Mouse (Mus musculus) spleen, adult 2 months (tissue): ENCODE measurements around the gene Tmprss5.

Source experiments
- CTCF ChIP-seq: fragments of 200-500 bp; IDR thresholded peaks from 2 replicates; pipeline ENCODE4 v1.5.1; 2011; ENCODE audit warnings: mild to moderate bottlenecking, inconsistent platforms; ENCODE audit not compliant: insufficient read depth, insufficient read length, insufficient replicate concordance; ENCODE audit errors: extremely low read depth
- POLR2A ChIP-seq: fragments of 200-500 bp; IDR thresholded peaks from 2 replicates; pipeline ENCODE4 v1.6.1; 2011; ENCODE audit warnings: low read depth, low read length, inconsistent platforms

- TF ChIP-seq CTCF (no peak), POLR2A (no peak)
These were observed 38.7 kb downstream of the Tmprss5 start for GRCm38 (mm10) chr9:49119759-49120158.
